Mouse (Mus musculus): ENCODE measurements around the gene Slx1b.
A peak's percentile ranks its signal among the peaks of the same experiment; 100 is the strongest.
"Not testable (repeated sequence)": the region's sequence is repeated elsewhere in the genome, so short reads cannot be mapped to it uniquely, and the experiment has no call there.

The Slx1b gene

GRCm38 (mm10) chr7:126676631-126677220 is 18.9 kb downstream of the Slx1b start:
- no peak for DNase-seq (ENCODE audit: low spot score in 2 of 2)

- peak; percentile 32 to 69 for DNase-seq (ENCODE audit: low spot score in 2 of 2)
These were observed 19.4 kb downstream of the Slx1b start, which contains the start of gene Sult1a1 for GRCm38 (mm10) chr7:126676207-126676606. Gene Sult1a1, minus strand, starts transcription at chr7:126676432.

- DNase-seq (ENCODE audit: low spot score in 2 of 2), result no peak
These were observed 20.5 kb downstream of the Slx1b start for GRCm38 (mm10) chr7:126675104-126675503.

GRCm38 (mm10) chr7:126672111-126672510 is 23.5 kb downstream of the Slx1b start:
- no peak for DNase-seq (ENCODE audit: low spot score in 2 of 2)

- no peak for DNase-seq (ENCODE audit: low spot score in 2 of 2)
These were observed 25.4 kb downstream of the Slx1b start for GRCm38 (mm10) chr7:126670152-126670551.

GRCm38 (mm10) chr7:126668452-126668851 is 27.1 kb downstream of the Slx1b start:
- no peak for DNase-seq (ENCODE audit: low spot score in 2 of 2)

GRCm38 (mm10) chr7:126667495-126668090 is 28.0 kb downstream of the Slx1b start:
- no peak for DNase-seq (ENCODE audit: low spot score in 2 of 2)

GRCm38 (mm10) chr7:126665269-126665668 is 30.3 kb downstream of the Slx1b start:
- peak; percentile 25 to 30 for DNase-seq (ENCODE audit: low spot score in 2 of 2)

- no peak for DNase-seq (ENCODE audit: low spot score in 2 of 2)
These were observed 31.9 kb downstream of the Slx1b start for GRCm38 (mm10) chr7:126663646-126664045.

- no peak for DNase-seq (ENCODE audit: low spot score in 2 of 2)
These were observed 35.8 kb downstream of the Slx1b start for GRCm38 (mm10) chr7:126659771-126660170.

GRCm38 (mm10) chr7:126657522-126657921 is 38.1 kb downstream of the Slx1b start:
- no peak for DNase-seq (ENCODE audit: low spot score in 2 of 2)

GRCm38 (mm10) chr7:126655695-126656094 is 39.9 kb downstream of the Slx1b start:
- no peak for DNase-seq (ENCODE audit: low spot score in 2 of 2)

- DNase-seq (ENCODE audit: low spot score in 2 of 2), result no peak
These were observed 41.6 kb downstream of the Slx1b start for GRCm38 (mm10) chr7:126653991-126654390.

GRCm38 (mm10) chr7:126650852-126651251 is 44.7 kb downstream of the Slx1b start:
- DNase-seq (ENCODE audit: low spot score in 2 of 2), result no peak

- DNase-seq (ENCODE audit: low spot score in 2 of 2), result peak; percentile 90
These were observed 46.1 kb downstream of the Slx1b start, which contains the start of gene Sgf29 for GRCm38 (mm10) chr7:126649231-126650051. Gene Sgf29, plus strand, starts transcription at chr7:126649309.

GRCm38 (mm10) chr7:126648486-126648885 is 47.1 kb downstream of the Slx1b start:
- DNase-seq (ENCODE audit: low spot score in 2 of 2), result no peak

GRCm38 (mm10) chr7:126645708-126646107 is 49.9 kb downstream of the Slx1b start:
- DNase-seq (ENCODE audit: low spot score in 2 of 2), result no peak

- no peak for DNase-seq (ENCODE audit: low spot score in 2 of 2)
These were observed 50.7 kb downstream of the Slx1b start for GRCm38 (mm10) chr7:126644914-126645313.

- DNase-seq (ENCODE audit: low spot score in 2 of 2), result no peak
These were observed 51.2 kb downstream of the Slx1b start for GRCm38 (mm10) chr7:126644345-126644744.

GRCm38 (mm10) chr7:126643244-126643617 is 52.4 kb downstream of the Slx1b start:
- not testable (repeated sequence) for DNase-seq (ENCODE audit: low spot score in 2 of 2)

- no peak for DNase-seq (ENCODE audit: low spot score in 2 of 2)
These were observed 52.9 kb downstream of the Slx1b start for GRCm38 (mm10) chr7:126642545-126643243.
